Mouse (Mus musculus) ES-E14 (cell line): ENCODE results near the gene Hmga1.

Source experiments
- CHD2 ChIP-seq: IDR thresholded peaks from 2 replicates; pipeline ENCODE4 v1.6.1; 2014; ENCODE audit warnings: mild to moderate bottlenecking, low read depth, low read length, inconsistent platforms
- HCFC1 ChIP-seq: IDR thresholded peaks from 2 replicates; pipeline ENCODE4 v1.6.1; 2012; ENCODE audit warnings: low read length, inconsistent platforms, borderline replicate concordance; ENCODE audit not compliant: insufficient read depth
- MAFK ChIP-seq: IDR thresholded peaks from 2 replicates; pipeline ENCODE4 v1.6.1; 2014; ENCODE audit warnings: mild to moderate bottlenecking, low read depth, low read length, inconsistent platforms; ENCODE audit not compliant: insufficient read depth
- ZC3H11A ChIP-seq: IDR thresholded peaks from 2 replicates; pipeline ENCODE4 v1.6.1; 2012; ENCODE audit warnings: low read depth, mild to moderate bottlenecking, inconsistent platforms, low read length, borderline replicate concordance
- ZNF384 ChIP-seq: IDR thresholded peaks from 2 replicates; pipeline ENCODE4 v1.6.1; 2012; ENCODE audit warnings: low read depth, low read length, inconsistent platforms

DNA sequence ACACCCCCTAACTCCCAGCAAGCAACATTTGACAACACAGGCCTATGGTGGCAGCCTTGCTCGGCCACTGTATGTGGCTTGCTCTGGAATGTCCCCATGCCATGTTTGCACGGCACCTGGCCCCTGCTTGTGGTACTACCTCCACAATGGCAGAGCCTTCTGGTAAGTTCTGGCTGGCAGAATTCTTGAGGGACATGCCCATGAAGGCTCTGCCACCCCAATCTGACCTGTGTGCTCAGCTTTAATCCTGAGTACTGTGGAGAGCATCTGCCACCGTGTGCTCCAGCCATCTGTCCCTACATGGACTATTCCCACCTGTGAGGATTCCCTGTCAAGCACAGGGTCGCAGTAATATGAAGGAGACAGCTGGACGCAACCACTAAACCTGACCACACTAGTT is 44.6 kb downstream of the Hmga1 start:
- TF ChIP-seq MAFK (no peak), HCFC1 (no peak), ZC3H11A (no peak), ZNF384 (no peak), CHD2 (no peak)
